Mouse (Mus musculus): ENCODE measurements around the gene Txlna. TPM values are rescaled to one million over a fixed set of nuclear protein-coding genes. Genes with fewer than 3 reads are reported as not detected.

Gene Txlna
- polyA plus RNA-seq, 1 experiment from 2014 or later: 100 TPM

GRCm38 (mm10) chr4:129582251-129582650 is 58.6 kb downstream of the Txlna start:
- no peak for ATAC-seq (ENCODE audit: insufficient number of reproducible peaks, insufficient read depth, low FRiP score, low TSS enrichment)
- Histone ChIP-seq H3K27ac (no peak overlapping the region), H3K4me1 (no peaks in the 10 kb centered on the region), H3K36me3 (no peaks in the 10 kb centered on the region), H3K9me3 (no peaks in the 10 kb centered on the region), H3K9ac (no peak overlapping the region), H3K4me2 (replicated peaks) (no peak overlapping the region), H3K27me3 (no peaks in the 10 kb centered on the region), H3K4me3 (no peak overlapping the region)
- WGBS: 83% methylated on average over 1 of the region's 1 CpGs

- H3K36me3 ChIP-seq: no peaks in the 10 kb centered on the region
- no peak overlapping the region for H3K4me2 ChIP-seq (replicated peaks)
- H3K9ac ChIP-seq: no peak overlapping the region
- H3K27me3 ChIP-seq: no peaks in the 10 kb centered on the region
- ATAC-seq (ENCODE audit: insufficient number of reproducible peaks, insufficient read depth, low FRiP score, low TSS enrichment): no peak
- no peak overlapping the region for H3K4me3 ChIP-seq
- H3K27ac ChIP-seq: no peak overlapping the region
- 69% methylated on average over 7 of the region's 7 CpGs for WGBS
- no peaks in the 10 kb centered on the region for H3K4me1 ChIP-seq
- no peaks in the 10 kb centered on the region for H3K9me3 ChIP-seq
Measured at GRCm38 (mm10) chr4:129580347-129580746, 60.5 kb downstream of the Txlna start.

- no peak for ATAC-seq (ENCODE audit: insufficient number of reproducible peaks, insufficient read depth, low FRiP score, low TSS enrichment)
- Histone ChIP-seq H3K9me3 (no peaks in the 10 kb centered on the region), H3K4me1 (peaks cover 4% of the 10 kb centered on the region; the same call in 1 of the 2 replicates), H3K4me3 (no peak within 1 kb of the TSS), H3K4me2 (replicated peaks) (no peak within 1 kb of the TSS), H3K27ac (no peak within 1 kb of the TSS; the same call in 1 of the 2 replicates), H3K27me3 (no peaks in the 10 kb centered on the region), H3K36me3 (no peaks in the 10 kb centered on the region), H3K9ac (no peak within 1 kb of the TSS)
- 90% methylated on average over 5 of the region's 5 CpGs for WGBS
Measured at GRCm38 (mm10) chr4:129578466-129578865, 62.4 kb downstream of the Txlna start, which contains the start of gene Fam167b. Gene Fam167b, minus strand, starts transcription at chr4:129578549.

GRCm38 (mm10) chr4:129577688-129578087 is 63.2 kb downstream of the Txlna start:
- no peak overlapping the region for H3K9ac ChIP-seq
- no peak overlapping the region for H3K4me3 ChIP-seq
- 81% methylated on average over 7 of the region's 7 CpGs for WGBS
- H3K4me1 ChIP-seq: peaks cover 4% of the 10 kb centered on the region; the same call in 1 of the 2 replicates
- no peak overlapping the region for H3K4me2 ChIP-seq (replicated peaks)
- H3K9me3 ChIP-seq: no peaks in the 10 kb centered on the region
- no peak overlapping the region for H3K27ac ChIP-seq
- no peaks in the 10 kb centered on the region for H3K27me3 ChIP-seq
- ATAC-seq (ENCODE audit: insufficient number of reproducible peaks, insufficient read depth, low FRiP score, low TSS enrichment): no peak
- no peaks in the 10 kb centered on the region for H3K36me3 ChIP-seq

- no peak overlapping the region for H3K27ac ChIP-seq
- no peaks in the 10 kb centered on the region for H3K27me3 ChIP-seq
- peak overlapping the region; percentile 12; the same call in 1 of the 2 replicates for H3K4me2 ChIP-seq (replicated peaks)
- 35% methylated on average over 21 of the region's 21 CpGs for WGBS
- no peaks in the 10 kb centered on the region for H3K9me3 ChIP-seq
- no peak for ATAC-seq (ENCODE audit: insufficient number of reproducible peaks, insufficient read depth, low FRiP score, low TSS enrichment)
- no peak overlapping the region for H3K4me3 ChIP-seq
- H3K4me1 ChIP-seq: peaks cover 4% of the 10 kb centered on the region; the same call in 1 of the 2 replicates
- H3K36me3 ChIP-seq: no peaks in the 10 kb centered on the region
- no peak overlapping the region for H3K9ac ChIP-seq
Measured at GRCm38 (mm10) chr4:129576863-129577491, 63.9 kb downstream of the Txlna start.

Small RNA genes within 50 kb of the gene (microRNA-seq; reads per million reads assigned to microRNA genes)
- gene Mir7016: 0.54 reads per million

Other genes with a start within 250 kb of the Txlna start
- 3.5 TPM in 2 replicates for gene Zbtb8b, start 200.2 kb downstream of the Txlna start, polyA plus RNA-seq (2016; fragmentation: Nextera tagmentation; extraction: Ambion mirVana)
- 28.5 and 29.2 TPM in 2 replicates for gene Bsdc1, start 179.5 kb downstream of the Txlna start, polyA plus RNA-seq (2016; fragmentation: Nextera tagmentation; extraction: Ambion mirVana)
- gene Tssk3, start 150.0 kb downstream of the Txlna start, polyA plus RNA-seq (2016; fragmentation: Nextera tagmentation; extraction: Ambion mirVana): not detected in 2 replicates
- gene Fam229a, start 149.9 kb downstream of the Txlna start, polyA plus RNA-seq (2016; fragmentation: Nextera tagmentation; extraction: Ambion mirVana): 0.32 TPM in 1 of 2 replicates, not detected in the other
- 1,543 and 1,552 TPM in 2 replicates for gene Marcksl1, start 127.5 kb downstream of the Txlna start, polyA plus RNA-seq (2016; fragmentation: Nextera tagmentation; extraction: Ambion mirVana)
- 246 and 251 TPM in 2 replicates for gene Hdac1, start 98.4 kb downstream of the Txlna start, polyA plus RNA-seq (2016; fragmentation: Nextera tagmentation; extraction: Ambion mirVana)
- gene Lck, start 67.4 kb downstream of the Txlna start, polyA plus RNA-seq (2016; fragmentation: Nextera tagmentation; extraction: Ambion mirVana): 10.8 and 12.6 TPM in 2 replicates
- gene Fam167b, start 62.5 kb downstream of the Txlna start, polyA plus RNA-seq (2016; fragmentation: Nextera tagmentation; extraction: Ambion mirVana): 3.6 and 5.1 TPM in 2 replicates
- 257 and 260 TPM in 2 replicates for gene Eif3i, start 40.4 kb downstream of the Txlna start, polyA plus RNA-seq (2016; fragmentation: Nextera tagmentation; extraction: Ambion mirVana)
- 180 TPM in 2 replicates for gene Tmem234, start 40.4 kb downstream of the Txlna start, polyA plus RNA-seq (2016; fragmentation: Nextera tagmentation; extraction: Ambion mirVana)
- gene Dcdc2b, start 26.8 kb downstream of the Txlna start, polyA plus RNA-seq (2016; fragmentation: Nextera tagmentation; extraction: Ambion mirVana): 2.3 and 3.2 TPM in 2 replicates
- 29.8 and 33.0 TPM in 2 replicates for gene Iqcc, start 22.0 kb downstream of the Txlna start, polyA plus RNA-seq (2016; fragmentation: Nextera tagmentation; extraction: Ambion mirVana)
- gene Ccdc28b, start 17.1 kb downstream of the Txlna start, polyA plus RNA-seq (2016; fragmentation: Nextera tagmentation; extraction: Ambion mirVana): 63.7 and 66.7 TPM in 2 replicates
- 14.4 and 15.3 TPM in 2 replicates for gene Kpna6, start 31.7 kb upstream of the Txlna start, polyA plus RNA-seq (2016; fragmentation: Nextera tagmentation; extraction: Ambion mirVana)
- gene Tmem39b, start 55.8 kb upstream of the Txlna start, polyA plus RNA-seq (2016; fragmentation: Nextera tagmentation; extraction: Ambion mirVana): 16.5 and 18.7 TPM in 2 replicates
- 191 and 204 TPM in 2 replicates for gene Khdrbs1, start 101.2 kb upstream of the Txlna start, polyA plus RNA-seq (2016; fragmentation: Nextera tagmentation; extraction: Ambion mirVana)
- gene Ptp4a2, start 170.2 kb upstream of the Txlna start, polyA plus RNA-seq (2016; fragmentation: Nextera tagmentation; extraction: Ambion mirVana): 306 and 332 TPM in 2 replicates

Data from embryonic facial prominence, embryonic 12.5 days (tissue).